Mouse (Mus musculus) liver, embryonic 16.5 days (tissue): ENCODE measurements around the gene Grcc10. TPM values are rescaled to one million over a fixed set of nuclear protein-coding genes. Genes with fewer than 3 reads are reported as not detected.
A peak's percentile ranks its signal among the peaks of the same experiment; 100 is the strongest.

Source experiments
- microRNA counts: library from miRNA; unstranded; fragments of <30 nt; microRNA quantifications from one replicate; lab custom pipeline; 2016
- microRNA-seq: library from miRNA; unstranded; fragments of <30 nt; microRNA quantifications from one replicate; pipeline ENCODE4, GENCODE M21; 2016
- polyA plus RNA-seq: library from polyadenylated mRNA; unstranded; fragments of >200 nt; fragmentation: Nextera tagmentation; extraction: Ambion mirVana; gene quantifications from 2 replicates; pipeline ENCODE4 v1.2.1, GENCODE M21; 2015

The Grcc10 gene
- polyA plus RNA-seq, 1 experiment from 2014 or later: 83.6 TPM

MicroRNAs within 50 kb of the gene (microRNA counts, 519-probe panel; counts per million panel counts)
- microRNA mmu-miR-141 (lab: Ali Mortazavi, UCI): 1,647 counts per million, percentile 16 among the panel's probes with 10 or more counts
- microRNA mmu-miR-200c (lab: Ali Mortazavi, UCI): 2,220 counts per million, percentile 40 among the panel's probes with 10 or more counts

Small RNAs within 50 kb of the gene (microRNA-seq; reads per million reads assigned to microRNA genes)
- gene Mir141 (70.4 reads per million, percentile 50 among the genes with 10 or more reads in this experiment), gene Mir200c (473 reads per million, percentile 69 among the genes with 10 or more reads in this experiment)

Other genes starting within 250 kb of the Grcc10 start
- 14.1 and 15.8 TPM in 2 replicates for gene C1rl, start 248.3 kb downstream of the Grcc10 start, polyA plus RNA-seq
- 26.7 and 30.1 TPM in 2 replicates for gene C1ra, start 229.0 kb downstream of the Grcc10 start, polyA plus RNA-seq
- gene C1s1, start 199.0 kb downstream of the Grcc10 start, polyA plus RNA-seq: 75.8 and 79.9 TPM in 2 replicates
- gene C1rb, start 171.1 kb downstream of the Grcc10 start, polyA plus RNA-seq: not detected in 2 replicates
- 0.04 TPM in 1 of 2 replicates, not detected in the other for gene C1s2, start 105.3 kb downstream of the Grcc10 start, polyA plus RNA-seq
- gene Lpcat3, start 78.3 kb downstream of the Grcc10 start, polyA plus RNA-seq: 80.1 and 88.6 TPM in 2 replicates
- gene Emg1, start 29.2 kb downstream of the Grcc10 start, polyA plus RNA-seq: 105 and 121 TPM in 2 replicates
- 206 and 214 TPM in 2 replicates for gene Phb2, start 29.0 kb downstream of the Grcc10 start, polyA plus RNA-seq
- gene Ptpn6, start 2.7 kb downstream of the Grcc10 start, polyA plus RNA-seq: 38.2 and 38.3 TPM in 2 replicates
- gene Gm45234, start 14.6 kb upstream of the Grcc10 start, polyA plus RNA-seq: not detected in 2 replicates
- 1.3 and 1.7 TPM in 2 replicates for gene Atn1, start 15.2 kb upstream of the Grcc10 start, polyA plus RNA-seq
- 0.40 and 0.43 TPM in 2 replicates for gene Eno2, start 28.3 kb upstream of the Grcc10 start, polyA plus RNA-seq
- not detected in 2 replicates for gene Lrrc23, start 38.4 kb upstream of the Grcc10 start, polyA plus RNA-seq
- gene Spsb2, start 67.3 kb upstream of the Grcc10 start, polyA plus RNA-seq: 8.6 and 9.1 TPM in 2 replicates
- gene Tpi1, start 72.9 kb upstream of the Grcc10 start, polyA plus RNA-seq: 450 and 452 TPM in 2 replicates
- gene Usp5, start 88.1 kb upstream of the Grcc10 start, polyA plus RNA-seq: 50.0 and 52.7 TPM in 2 replicates
- 171 and 180 TPM in 2 replicates for gene Cdca3, start 88.2 kb upstream of the Grcc10 start, polyA plus RNA-seq
- gene Gnb3, start 98.9 kb upstream of the Grcc10 start, polyA plus RNA-seq: 0.13 and 0.31 TPM in 2 replicates
- 0.62 and 0.76 TPM in 2 replicates for gene P3h3, start 116.4 kb upstream of the Grcc10 start, polyA plus RNA-seq
- 0.02 TPM in 1 of 2 replicates, not detected in the other for gene Gpr162, start 122.6 kb upstream of the Grcc10 start, polyA plus RNA-seq
- gene Cd4, start 146.8 kb upstream of the Grcc10 start, polyA plus RNA-seq: 0.11 and 0.14 TPM in 2 replicates
- 0.12 and 0.15 TPM in 2 replicates for gene Lag3, start 170.3 kb upstream of the Grcc10 start, polyA plus RNA-seq
- 42.3 and 49.6 TPM in 2 replicates for gene Ptms, start 178.7 kb upstream of the Grcc10 start, polyA plus RNA-seq
- 103 and 110 TPM in 2 replicates for gene Mlf2, start 190.0 kb upstream of the Grcc10 start, polyA plus RNA-seq
- 44.4 and 49.6 TPM in 2 replicates for gene Cops7a, start 224.2 kb upstream of the Grcc10 start, polyA plus RNA-seq